18 mouse cellular contexts compared by ENCODE assay signal in the genomic region with DNA sequence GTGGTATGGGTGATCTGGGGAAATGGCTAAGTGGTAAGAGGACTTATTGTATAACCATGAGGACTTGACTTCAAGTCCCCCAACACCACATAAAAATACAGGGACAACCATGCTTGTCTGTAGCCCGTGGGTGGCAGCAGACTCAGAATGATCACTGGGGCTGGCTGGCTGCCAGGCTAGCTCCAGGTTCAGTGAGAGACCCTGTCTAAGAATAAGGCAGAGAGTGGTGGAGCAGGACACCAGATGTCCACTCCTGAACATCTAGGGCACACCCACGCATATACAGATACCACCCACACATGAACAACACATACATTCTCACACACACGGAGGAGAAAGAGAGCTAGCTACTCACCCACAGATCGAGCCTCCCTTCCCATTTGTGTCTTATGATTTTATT. TPM values are rescaled to one million over a fixed set of nuclear protein-coding genes. Genes with fewer than 3 reads are reported as not detected.
DNase-seq lines count a peak whose midpoint lies in the region; TF ChIP-seq lines count a peak whose summit lies in the region.
"Had no signal": no experiment of that assay in that cellular context is flagged by ENCODE, and none has a peak within 500 bp of the region (broad histone marks: within the 10 kb centered on the region; RNA-seq: fewer than 3 reads in every experiment).

No protein-coding gene starts in this region.

- intact Hi-C loops in left cerebral cortex, adult 2 months (cut with DNase I): no loop called here

- peak; percentile 5; the same call in 1 of the 2 replicates for TF ChIP-seq CTCF in left cerebral cortex, adult 2 months (IDR thresholded peaks at IDR 0.05)

- peak; percentile 27 for DNase-seq in gastrocnemius, postnatal 10 days
- no peak for DNase-seq in gastrocnemius, postnatal 25 days
- DNase-seq in layer of hippocampus, adult 9-11 months: peak; percentile 26
- DNase-seq in layer of hippocampus, postnatal 36 days: no peak
- peak; percentile 31 for DNase-seq in A20 (ENCODE audit: low read depth, low spot score)
- DNase-seq in left cerebral cortex, adult 2 months (ENCODE audit: extremely low spot score in 1 of 2, low spot score in 2 of 2): peak; percentile 10 to 50
- DNase-seq in urinary bladder, adult 2 months (ENCODE audit: low spot score): no peak
- no peak for DNase-seq in yolk sac, embryonic 10.5 days (ENCODE audit: low spot score)
- DNase-seq: cerebellum, adult 9-11 months; heart, adult 11 months; kidney, adult 9 months; thymus, postnatal 14 days had no signal

- H3K4me3 ChIP-seq in left cerebral cortex, adult 2 months: no peak overlapping the region
- H3K4me3 ChIP-seq: midbrain, embryonic 12.5 days had no signal

- H3K27ac ChIP-seq in left cerebral cortex, adult 2 months: no peak overlapping the region
- H3K27ac ChIP-seq: midbrain, embryonic 12.5 days had no signal

RNA-seq across cellular contexts. Expression of a gene that starts 2.6 kb away (rescaled TPM):
- total RNA-seq in gastrocnemius, postnatal 10 days (2021): under 1 TPM; 0.14 to 0.18 TPM
- total RNA-seq in gastrocnemius, postnatal 25 days (2021): under 1 TPM in 1 of 2 experiments, not detected in 1; 0.29 TPM
- total RNA-seq in layer of hippocampus, postnatal 36 days (2021): 1 to 10 TPM; 1.3 to 1.4 TPM
- total RNA-seq in left cerebral cortex, adult 2 months (2021): 1 to 10 TPM; 1.7 to 2.1 TPM
- polyA plus RNA-seq in urinary bladder, adult 2 months (2012; rRNA removed): 2.2 and 2.8 TPM in 2 replicates
- total RNA-seq: hematopoietic stem cell, adult 5-6 weeks had no signal
- polyA plus RNA-seq: forebrain, embryonic 11.5 days; liver, embryonic 16.5 days had no signal

RNA-seq across cellular contexts. Expression of a gene that starts 47.2 kb away (rescaled TPM):
- total RNA-seq in gastrocnemius, postnatal 10 days (2021): under 1 TPM; 0.12 to 0.41 TPM
- under 1 TPM; 0.19 to 0.23 TPM for total RNA-seq in gastrocnemius, postnatal 25 days (2021)
- under 1 TPM; 0.63 to 0.70 TPM for total RNA-seq in layer of hippocampus, postnatal 36 days (2021)
- total RNA-seq in left cerebral cortex, adult 2 months (2021): 1 to 10 TPM; 1.1 to 1.3 TPM
- polyA plus RNA-seq in urinary bladder, adult 2 months (2012; rRNA removed): 0.16 and 0.18 TPM in 2 replicates
- total RNA-seq: adrenal gland, postnatal 36 days; hematopoietic stem cell, adult 5-6 weeks had no signal
- polyA plus RNA-seq: C2C12; liver, embryonic 16.5 days had no signal

Comparison
In these comparisons a context has a peak if more than half of its experiments do, and no peak if none do; other contexts are left out.
1. DNase-seq: peak in gastrocnemius, postnatal 10 days (single experiment), layer of hippocampus, adult 9-11 months (single experiment), A20 (single experiment) and left cerebral cortex, adult 2 months (2 of 2); none in gastrocnemius, postnatal 25 days (single experiment), layer of hippocampus, postnatal 36 days (0 of 2), urinary bladder, adult 2 months (single experiment) and yolk sac, embryonic 10.5 days (single experiment).